Mouse (Mus musculus) E14TG2a.4 (cell line): ENCODE measurements around the gene 1700019D03Rik.

Experiments used
- CTCF ChIP-seq: conservative IDR thresholded peaks from 2 replicates; pipeline ENCODE4 v1.5.1; 2014; ENCODE audit warnings: low read length
- POU5F1 ChIP-seq: IDR thresholded peaks from 2 replicates; pipeline ENCODE4 v1.6.1; 2014; ENCODE audit warnings: low read length, borderline replicate concordance

DNA sequence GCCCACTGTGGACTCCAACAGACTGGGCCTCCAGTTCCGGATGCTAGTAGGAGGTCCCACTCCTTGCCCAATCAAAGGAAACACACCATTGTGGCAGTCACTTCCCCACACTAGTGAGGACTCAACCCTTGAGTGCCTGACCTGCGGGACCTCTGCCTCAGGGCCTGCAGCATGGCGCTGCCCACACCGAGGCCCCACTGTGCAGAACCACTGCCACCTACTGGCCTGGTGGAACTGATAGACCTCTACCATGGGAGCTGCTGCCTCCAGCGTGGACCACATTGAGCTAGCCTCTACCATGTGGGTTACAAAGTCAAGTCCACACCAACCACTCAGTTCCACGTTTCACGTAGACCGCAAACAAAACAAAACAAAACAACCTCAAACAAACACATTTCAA, 55.4 kb downstream of the 1700019D03Rik start:
- TF ChIP-seq CTCF (peak; percentile 37), POU5F1 (no peak)
